In the genomic region with DNA sequence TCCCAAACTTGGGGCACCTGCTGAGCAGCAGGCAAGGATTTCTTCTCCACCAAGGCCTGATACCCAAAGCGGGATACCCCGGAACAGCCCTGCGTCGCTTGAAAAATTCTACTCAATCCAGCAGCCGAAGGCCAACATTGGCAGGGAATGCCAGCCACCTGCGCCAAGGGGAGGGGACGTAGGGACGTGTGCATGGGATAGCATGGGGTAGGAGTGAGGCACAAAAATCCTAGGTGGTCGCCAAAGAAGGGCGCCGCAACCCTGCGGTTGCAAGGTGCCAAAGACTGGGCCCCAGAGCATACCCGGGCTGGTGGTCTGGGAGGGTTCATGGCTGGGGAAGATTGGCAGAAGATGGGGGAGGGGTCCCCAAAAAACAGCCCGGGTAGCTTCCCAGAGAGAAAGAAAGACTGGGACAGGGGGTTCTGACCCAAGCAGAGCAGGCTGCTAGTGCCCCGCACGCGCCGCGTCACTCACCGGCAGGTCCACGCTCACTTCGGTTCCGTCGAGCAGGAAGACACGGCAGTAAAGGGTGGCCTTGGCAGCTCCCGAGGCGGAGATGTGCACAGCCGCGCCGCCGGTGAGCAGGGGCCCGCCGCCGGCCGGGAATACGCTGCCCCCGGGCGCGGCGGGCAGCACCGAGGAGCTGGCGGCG, we compare ENCODE assay signal across 8 mouse cellular contexts. TPM values are rescaled to one million over a fixed set of nuclear protein-coding genes. Genes with fewer than 3 reads are reported as not detected.
DNase-seq lines count a peak whose midpoint lies in the region; ATAC-seq and TF ChIP-seq lines count a peak whose summit lies in the region.

No protein-coding gene starts in this region.

- intact Hi-C loops in left cerebral cortex, postnatal 36 days (cut with DNase I) = loop anchor here (2.0 to 5.0 kb wide), 2 partner anchors 78 to 125 kb away; no protein-coding TSS in a partner anchor
- intact Hi-C loops in left cerebral cortex, postnatal 25 days (cut with DNase I) = loop anchor here (2.0 to 5.0 kb wide), 2 partner anchors 78 to 125 kb away; no protein-coding TSS in a partner anchor
- intact Hi-C loops in gastrocnemius, postnatal 36 days (cut with DNase I) = loop anchor here (2.0 to 5.0 kb wide), 2 partner anchors 78 to 125 kb away; no protein-coding TSS in a partner anchor

- peak; percentile 27 to 38 for DNase-seq in left cerebral cortex, postnatal 36 days (ENCODE audit: low spot score in 2 of 2)
- DNase-seq in left cerebral cortex, postnatal 25 days (ENCODE audit: low spot score in 2 of 2) = no peak
- DNase-seq in cerebellum, adult 18-20 months = peak; percentile 50 to 66
- peak; percentile 15 for DNase-seq in midbrain, postnatal 0 days (ENCODE audit: low spot score)
- DNase-seq in urinary bladder, postnatal 10 days (ENCODE audit: low spot score) = no peak
- no peak for DNase-seq in gastrocnemius, postnatal 36 days

- no peak for TF ChIP-seq CTCF in midbrain, postnatal 0 days (IDR thresholded peaks at IDR 0.05)

- H3K9me3 ChIP-seq in embryonic facial prominence, embryonic 15.5 days (replicated peaks) = no peaks in the 10 kb centered on the region
- H3K9me3 ChIP-seq in intestine, embryonic 15.5 days = no peaks in the 10 kb centered on the region
- no peaks in the 10 kb centered on the region for H3K9me3 ChIP-seq in midbrain, postnatal 0 days (ENCODE audit: low read length)

- peaks cover 44% of the 10 kb centered on the region for H3K4me1 ChIP-seq in embryonic facial prominence, embryonic 15.5 days
- H3K4me1 ChIP-seq in intestine, embryonic 15.5 days (replicated peaks) = peaks cover 22% of the 10 kb centered on the region
- peaks cover 7% of the 10 kb centered on the region for H3K4me1 ChIP-seq in midbrain, postnatal 0 days (ENCODE audit: insufficient read depth, low read length)

- peak overlapping the region; percentile 70 for H3K9ac ChIP-seq in embryonic facial prominence, embryonic 15.5 days
- H3K9ac ChIP-seq in intestine, embryonic 15.5 days = peak overlapping the region; percentile 75
- peak overlapping the region; percentile 81 for H3K9ac ChIP-seq in midbrain, postnatal 0 days (replicated peaks; ENCODE audit: low read length, poor library complexity, severe bottlenecking)

- peak overlapping the region; percentile 89 for H3K4me2 ChIP-seq in embryonic facial prominence, embryonic 15.5 days (replicated peaks)
- peak overlapping the region; percentile 92 for H3K4me2 ChIP-seq in intestine, embryonic 15.5 days (replicated peaks)
- H3K4me2 ChIP-seq in midbrain, postnatal 0 days (ENCODE audit: low read depth, low read length, poor library complexity, severe bottlenecking) = peak overlapping the region; percentile 84

- H3K27me3 ChIP-seq in embryonic facial prominence, embryonic 15.5 days = peaks cover 22% of the 10 kb centered on the region
- peaks cover 26% of the 10 kb centered on the region; the same call in 1 of the 2 replicates for H3K27me3 ChIP-seq in intestine, embryonic 15.5 days (replicated peaks)
- no peaks in the 10 kb centered on the region; the same call in 1 of the 2 replicates for H3K27me3 ChIP-seq in midbrain, postnatal 0 days (ENCODE audit: insufficient read depth, low read length)

- WGBS in embryonic facial prominence, embryonic 15.5 days = 1% methylated on average over 36 of the region's 43 CpGs
- under 1% methylated on average over 43 of the region's 43 CpGs for WGBS in intestine, embryonic 15.5 days
- WGBS in midbrain, postnatal 0 days = 2% methylated on average over 37 of the region's 43 CpGs

- H3K36me3 ChIP-seq in embryonic facial prominence, embryonic 15.5 days = no peaks in the 10 kb centered on the region
- no peaks in the 10 kb centered on the region for H3K36me3 ChIP-seq in intestine, embryonic 15.5 days
- no peaks in the 10 kb centered on the region for H3K36me3 ChIP-seq in midbrain, postnatal 0 days (ENCODE audit: insufficient read depth, low read length)

- peak overlapping the region; percentile 67 for H3K4me3 ChIP-seq in embryonic facial prominence, embryonic 15.5 days (replicated peaks)
- H3K4me3 ChIP-seq in intestine, embryonic 15.5 days (replicated peaks) = peak overlapping the region; percentile 71
- H3K4me3 ChIP-seq in midbrain, postnatal 0 days (ENCODE audit: low read depth, low read length) = peak overlapping the region; percentile 65

- no peak overlapping the region for H3K27ac ChIP-seq in embryonic facial prominence, embryonic 15.5 days (replicated peaks)
- H3K27ac ChIP-seq in intestine, embryonic 15.5 days = peak overlapping the region; percentile 61
- peak overlapping the region; percentile 65; the same call in 1 of the 2 replicates for H3K27ac ChIP-seq in midbrain, postnatal 0 days (ENCODE audit: low read depth, low read length)

- ATAC-seq in embryonic facial prominence, embryonic 15.5 days (ENCODE audit: insufficient number of reproducible peaks, low FRiP score, low TSS enrichment, low read depth) = no peak
- peak; percentile 28 for ATAC-seq in intestine, embryonic 15.5 days
- ATAC-seq in midbrain, postnatal 0 days (ENCODE audit: low FRiP score) = peak; percentile 48; the same call in 1 of the 2 replicates

RNA-seq across cellular contexts. Expression of gene Epb41l4b, which starts 0.7 kb away (rescaled TPM):
- total RNA-seq in left cerebral cortex, postnatal 36 days (2021) = 10 to 100 TPM; 33.0 to 38.8 TPM
- 10 to 100 TPM; 30.2 to 31.9 TPM for total RNA-seq in left cerebral cortex, postnatal 25 days (2021)
- polyA plus RNA-seq in embryonic facial prominence, embryonic 15.5 days (2015; fragmentation: Nextera tagmentation; extraction: Ambion mirVana) = 5.2 and 5.4 TPM in 2 replicates
- polyA plus RNA-seq in intestine, embryonic 15.5 days (2015; fragmentation: Nextera tagmentation; extraction: Ambion mirVana) = 22.2 and 23.4 TPM in 2 replicates
- total RNA-seq in midbrain, postnatal 0 days (2014; rRNA removed) = 12.3 and 14.9 TPM in 2 replicates
- 3.1 and 3.2 TPM in 2 replicates for polyA plus RNA-seq in midbrain, postnatal 0 days (2015; fragmentation: Nextera tagmentation; extraction: Ambion mirVana)
- 1 to 10 TPM; 1.9 to 2.2 TPM for total RNA-seq in gastrocnemius, postnatal 36 days (2021)

Comparison
In these comparisons a context has a peak if more than half of its experiments do, and no peak if none do; other contexts are left out.
1. DNase-seq: peak in left cerebral cortex, postnatal 36 days (2 of 2), cerebellum, adult 18-20 months (2 of 2) and midbrain, postnatal 0 days (single experiment); none in left cerebral cortex, postnatal 25 days (0 of 2), urinary bladder, postnatal 10 days (single experiment) and gastrocnemius, postnatal 36 days (0 of 2).
2. Peak in every context shown above with its lines, with median percentiles within 50 percentile points of each other: H3K4me2 ChIP-seq, H3K4me3 ChIP-seq and H3K9ac ChIP-seq.